Mouse (Mus musculus) spleen, adult 2 months (tissue): Measurements from ENCODE around the gene Crtac1. TPM values are rescaled to one million over a fixed set of nuclear protein-coding genes. Genes with fewer than 3 reads are reported as not detected.
A peak's percentile ranks its signal among the peaks of the same experiment; 100 is the strongest.

Experiments
- DNase-seq, 2 experiments: peaks; one replicate each; pipeline versions ENCODE4 v3.0.0 to v3.0.0-alpha.2; 2012 to 2021; ENCODE audit warnings: low spot score in 2 of 2, low read depth in 1 of 2
- H3K27ac ChIP-seq: fragments of 200-500 bp; 2 replicates; pipeline ENCODE4 v1.5.1; 2012; ENCODE audit warnings: low read length, inconsistent platforms; ENCODE audit not compliant: insufficient read depth
- H3K27me3 ChIP-seq: fragments of 200-500 bp; 2 replicates; pipeline ENCODE4 v1.6.1; 2012; ENCODE audit warnings: mild to moderate bottlenecking, moderate library complexity, low read length, inconsistent platforms; ENCODE audit not compliant: control insufficient read depth, insufficient read depth
- H3K36me3 ChIP-seq: fragments of 200-500 bp; 2 replicates; pipeline ENCODE4 v1.6.1; 2012; ENCODE audit warnings: mild to moderate bottlenecking, low read length, inconsistent platforms; ENCODE audit not compliant: control insufficient read depth, insufficient read depth
- H3K4me1 ChIP-seq: fragments of 200-500 bp; 2 replicates; pipeline ENCODE4 v1.6.1; 2011; ENCODE audit warnings: inconsistent platforms; ENCODE audit not compliant: control insufficient read depth, insufficient read depth, insufficient read length
- H3K4me3 ChIP-seq: fragments of 200-500 bp; 2 replicates; pipeline ENCODE4 v1.5.1; 2011; ENCODE audit warnings: mild to moderate bottlenecking, inconsistent platforms; ENCODE audit not compliant: insufficient read depth, insufficient read length; ENCODE audit errors: extremely low read depth
- CTCF ChIP-seq: fragments of 200-500 bp; IDR thresholded peaks from 2 replicates; pipeline ENCODE4 v1.5.1; 2011; ENCODE audit warnings: mild to moderate bottlenecking, inconsistent platforms; ENCODE audit not compliant: insufficient read depth, insufficient read length, insufficient replicate concordance; ENCODE audit errors: extremely low read depth
- POLR2A ChIP-seq: fragments of 200-500 bp; IDR thresholded peaks from 2 replicates; pipeline ENCODE4 v1.6.1; 2011; ENCODE audit warnings: low read depth, low read length, inconsistent platforms
- WGBS: fragments of 180-500 bp; shearing (Covaris S2); methylation state at CpG from one replicate; pipeline ENCODE4 v1.1.7; 2018; 5-methylcytosine and 5-hydroxymethylcytosine counted together
- polyA plus RNA-seq: library from polyadenylated mRNA; depleted of rRNA; stranded (reverse); fragments of >200 nt; gene quantifications from 2 replicates; pipeline ENCODE4 v1.2.3, GENCODE M21; 2012

Gene Crtac1
- polyA plus RNA-seq, 1 experiment, result not detected

DNA sequence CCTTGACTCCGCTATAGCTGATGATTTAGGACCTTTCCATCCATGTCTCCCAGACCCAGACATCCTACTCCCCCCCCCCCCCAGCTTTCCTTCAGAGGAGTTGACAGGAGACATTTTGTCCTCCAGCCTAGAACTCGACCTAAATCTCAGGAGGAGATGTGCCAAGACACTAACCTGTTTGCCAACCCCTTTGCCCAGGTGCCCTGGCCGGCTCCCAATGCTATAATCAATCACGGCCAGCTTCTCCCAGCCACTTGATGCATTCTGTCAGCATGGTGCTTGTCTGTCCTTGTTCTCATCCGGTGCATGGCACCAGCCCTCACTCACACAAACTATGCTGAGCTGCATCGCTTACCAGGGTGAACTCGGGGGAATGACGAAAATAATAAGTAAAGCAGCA, 27.9 kb upstream of the Crtac1 start:
- TF ChIP-seq CTCF (no peak), POLR2A (no peak)
- 76% methylated on average over 8 of the region's 8 CpGs for WGBS
- Histone ChIP-seq H3K27me3 (no peaks in the 10 kb centered on the region), H3K27ac (no peak overlapping the region), H3K4me3 (no peak overlapping the region), H3K36me3 (no peaks in the 10 kb centered on the region), H3K4me1 (no peaks in the 10 kb centered on the region)
- DNase-seq, result no peak

DNA sequence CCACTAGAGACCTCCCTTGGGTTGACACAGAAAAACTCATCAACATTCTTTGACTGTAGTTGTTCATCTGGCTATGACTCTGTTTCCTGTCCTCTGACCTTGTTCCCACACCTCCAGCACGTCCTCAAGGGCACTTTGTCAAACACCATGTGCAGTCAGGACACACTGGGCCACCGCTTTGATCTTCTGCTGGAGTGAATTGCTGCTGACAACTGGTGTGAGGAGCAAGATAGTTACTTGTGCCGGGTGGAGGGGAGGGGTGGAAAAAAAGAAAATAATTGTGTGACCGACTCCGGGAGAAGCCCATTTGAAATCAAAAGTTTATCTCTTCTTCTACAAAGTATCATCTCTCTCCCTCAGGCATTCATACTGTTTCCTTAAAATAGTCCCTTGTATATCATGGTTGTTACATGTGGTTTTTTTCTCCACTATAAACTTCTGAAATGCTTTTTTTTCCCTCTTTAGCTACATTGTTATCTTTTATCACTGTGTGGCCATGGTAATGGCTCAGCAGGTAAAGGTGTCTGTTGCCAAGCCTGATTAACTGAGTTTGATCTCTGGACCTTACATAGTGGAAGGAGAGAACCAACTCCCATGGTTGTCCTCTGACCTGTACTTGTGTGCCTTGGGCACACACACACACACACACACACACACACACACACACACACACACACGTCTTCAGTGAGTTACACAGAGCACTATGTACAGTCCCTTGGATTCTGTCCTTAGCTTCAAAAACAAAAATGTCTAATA, 23.1 kb upstream of the Crtac1 start:
- H3K27me3 ChIP-seq, result no peaks in the 10 kb centered on the region
- no peak overlapping the region for H3K4me3 ChIP-seq
- H3K36me3 ChIP-seq, result no peaks in the 10 kb centered on the region
- no peaks in the 10 kb centered on the region for H3K4me1 ChIP-seq
- 62% methylated on average over 6 of the region's 6 CpGs for WGBS
- TF ChIP-seq POLR2A (no peak), CTCF (no peak)
- DNase-seq, result no peak
- H3K27ac ChIP-seq, result no peak overlapping the region

DNA sequence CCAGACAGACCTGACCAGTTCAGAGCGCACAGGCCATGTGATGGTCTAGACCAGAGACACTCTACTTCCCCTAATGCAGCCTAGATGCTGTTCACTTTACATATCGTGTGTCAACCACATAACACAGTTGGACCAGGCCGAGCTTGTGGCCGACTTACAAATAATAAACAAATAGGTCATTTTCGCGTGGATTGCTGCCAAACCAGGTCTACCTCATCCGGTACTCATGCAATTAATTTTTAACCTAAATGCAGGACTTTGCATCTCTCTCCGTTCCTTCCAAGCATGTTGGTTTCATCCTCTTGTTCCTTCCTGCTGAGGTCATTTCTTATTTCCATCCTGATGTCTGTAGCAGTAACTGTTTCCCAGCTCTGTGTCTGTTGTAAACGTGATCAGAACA, 22.4 kb upstream of the Crtac1 start:
- 84% methylated on average over 9 of the region's 9 CpGs for WGBS
- Histone ChIP-seq H3K27ac (no peak overlapping the region), H3K4me1 (no peaks in the 10 kb centered on the region), H3K4me3 (no peak overlapping the region), H3K27me3 (no peaks in the 10 kb centered on the region), H3K36me3 (no peaks in the 10 kb centered on the region)
- TF ChIP-seq POLR2A, result no peak
- no peak for TF ChIP-seq CTCF
- no peak for DNase-seq

DNA sequence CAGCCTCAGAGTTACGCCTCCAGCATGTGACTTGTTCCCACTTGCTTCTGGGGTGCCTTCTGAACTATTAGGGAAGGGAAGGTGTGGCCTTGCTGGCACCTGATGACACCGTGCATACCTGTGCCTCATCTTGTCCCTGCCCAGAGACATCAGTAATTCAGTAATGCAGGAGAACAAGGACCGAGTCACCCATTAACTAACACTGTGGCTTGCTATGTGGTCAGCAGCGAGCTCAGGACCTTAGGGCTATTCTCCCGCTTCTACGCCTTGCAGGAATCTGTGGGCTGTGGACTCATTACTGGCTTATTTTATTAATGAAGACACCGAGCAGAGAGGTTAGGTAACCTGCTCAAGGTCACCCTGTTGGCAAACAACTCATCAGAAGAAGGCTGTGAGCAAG, 21.0 kb upstream of the Crtac1 start:
- no peak for DNase-seq

DNA sequence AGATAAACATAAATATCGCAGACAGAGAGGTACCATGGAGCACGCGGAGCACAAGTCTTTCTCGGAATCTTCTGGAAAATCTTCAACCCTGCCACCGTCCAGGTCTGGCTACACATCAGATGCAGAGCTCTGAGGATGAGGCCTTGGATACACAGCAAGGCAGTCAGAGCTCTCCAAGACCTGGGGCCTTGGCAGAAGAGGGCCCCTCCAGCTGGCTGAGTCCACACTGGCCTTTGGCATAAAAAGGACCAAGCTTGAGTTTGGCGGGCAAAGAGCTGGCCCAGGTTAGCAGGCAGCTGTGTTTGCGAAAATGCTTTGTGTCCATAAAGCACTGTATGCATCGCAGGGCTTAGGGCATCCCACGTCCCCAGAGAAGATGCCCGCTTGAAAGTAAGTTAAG, 17.0 kb upstream of the Crtac1 start:
- no peaks in the 10 kb centered on the region for H3K4me1 ChIP-seq
- 94% methylated on average over 10 of the region's 10 CpGs for WGBS
- no peaks in the 10 kb centered on the region for H3K36me3 ChIP-seq
- no peak for DNase-seq
- TF ChIP-seq POLR2A (no peak), CTCF (no peak)
- no peak overlapping the region for H3K27ac ChIP-seq
- H3K27me3 ChIP-seq, result no peaks in the 10 kb centered on the region
- no peak overlapping the region for H3K4me3 ChIP-seq

More for the DNA sequence above, 21.0 kb upstream of the Crtac1 start:
- Histone ChIP-seq H3K36me3 (no peaks in the 10 kb centered on the region), H3K4me3 (no peak overlapping the region), H3K27me3 (no peaks in the 10 kb centered on the region), H3K4me1 (no peaks in the 10 kb centered on the region), H3K27ac (no peak overlapping the region)
- TF ChIP-seq CTCF (no peak), POLR2A (no peak)
- WGBS, result 86% methylated on average over 7 of the region's 7 CpGs

DNA sequence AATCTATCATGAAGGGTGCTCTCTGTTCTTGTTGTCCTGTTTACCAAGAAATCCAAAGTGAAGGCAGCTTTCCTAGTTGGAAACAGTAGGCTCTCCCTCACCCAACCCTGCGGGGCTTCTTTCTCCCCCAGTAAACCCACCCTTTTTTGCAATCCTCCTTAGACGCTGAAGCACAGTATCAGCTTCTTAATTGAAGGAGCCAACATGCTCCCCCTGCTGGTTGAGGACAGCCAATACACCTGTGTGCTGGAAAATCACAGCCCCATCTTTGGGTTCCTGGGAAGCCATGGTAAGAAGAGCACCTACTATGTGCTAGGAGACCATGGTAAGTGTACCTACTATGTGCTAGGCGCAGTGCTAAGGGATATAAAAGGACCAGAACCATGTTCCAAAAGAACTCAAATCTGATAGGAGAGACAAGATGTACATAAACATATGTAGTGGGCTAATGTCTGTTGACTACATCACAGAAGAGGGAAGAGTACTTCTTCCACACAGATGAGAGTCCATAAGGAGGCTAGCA, 12.4 kb upstream of the Crtac1 start:
- TF ChIP-seq CTCF (peak; percentile 64; the same call in 1 of the 2 replicates), POLR2A (no peak)
- no peak overlapping the region for H3K27ac ChIP-seq
- H3K4me3 ChIP-seq, result no peak overlapping the region
- WGBS, result 8% methylated on average over 3 of the region's 3 CpGs
- no peaks in the 10 kb centered on the region for H3K36me3 ChIP-seq
- no peaks in the 10 kb centered on the region for H3K4me1 ChIP-seq
- no peaks in the 10 kb centered on the region for H3K27me3 ChIP-seq
- no peak for DNase-seq

DNA sequence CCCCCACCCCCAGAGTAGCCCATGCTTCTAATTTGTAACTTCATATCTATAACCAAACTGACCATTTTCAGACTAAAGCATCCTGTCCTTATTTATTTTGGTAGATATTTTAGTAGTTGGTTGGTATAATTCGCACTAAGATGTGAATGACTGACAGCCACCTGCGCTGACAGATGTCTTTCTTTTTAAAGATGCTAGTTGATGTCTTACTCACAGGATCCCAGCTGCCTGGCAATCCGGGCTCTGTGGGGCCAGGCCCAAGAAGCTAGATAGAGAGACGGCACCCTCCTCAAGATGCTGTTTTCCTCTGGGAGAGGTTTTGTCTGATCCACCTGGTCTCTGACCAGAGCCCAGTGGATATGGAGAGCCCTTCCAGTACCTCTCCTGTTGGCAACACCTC, 11.7 kb upstream of the Crtac1 start:
- no peak for TF ChIP-seq CTCF
- no peak for TF ChIP-seq POLR2A
- no peaks in the 10 kb centered on the region for H3K27me3 ChIP-seq
- no peaks in the 10 kb centered on the region for H3K36me3 ChIP-seq
- 76% methylated on average over 4 of the region's 4 CpGs for WGBS
- no peak overlapping the region for H3K4me3 ChIP-seq
- no peaks in the 10 kb centered on the region for H3K4me1 ChIP-seq
- no peak overlapping the region for H3K27ac ChIP-seq
- DNase-seq, result no peak
